Mouse (Mus musculus) G1E (cell line): Measurements from ENCODE around the gene Armc9. TPM values are rescaled to one million over a fixed set of nuclear protein-coding genes. Genes with fewer than 3 reads are reported as not detected.

Experiments used
- ATAC-seq: 2 replicates; pipeline ENCODE4 v1.8.0; 2016; ENCODE audit warnings: mild to moderate bottlenecking; ENCODE audit not compliant: insufficient number of reproducible peaks, poor library complexity, low FRiP score, severe bottlenecking; ENCODE audit errors: extremely low read depth
- DNase-seq: peaks from one replicate; pipeline ENCODE4 v3.0.0; 2012; ENCODE audit warnings: low spot score
- H3K27me3 ChIP-seq: 2 replicates; pipeline ENCODE4 v1.6.1; 2012; ENCODE audit warnings: mild to moderate bottlenecking, low read length, inconsistent platforms; ENCODE audit not compliant: insufficient read depth
- H3K36me3 ChIP-seq: replicated peaks from 2 replicates; pipeline ENCODE3; 2012; ENCODE audit warnings: mild to moderate bottlenecking, inconsistent platforms
- H3K4me1 ChIP-seq: 2 replicates; pipeline ENCODE4 v1.6.1; 2012; ENCODE audit warnings: low read depth, low read length, inconsistent platforms, mixed read lengths; ENCODE audit not compliant: insufficient read depth
- H3K4me3 ChIP-seq: 2 replicates; pipeline ENCODE4 v1.5.1; 2012; ENCODE audit warnings: low read depth, mild to moderate bottlenecking, inconsistent platforms, low read length, moderate library complexity, mixed read lengths
- H3K9me3 ChIP-seq: replicated peaks from 2 replicates; pipeline ENCODE4 v1.6.1; 2012; ENCODE audit warnings: inconsistent platforms
- CTCF ChIP-seq: IDR thresholded peaks from 2 replicates; pipeline ENCODE4 v1.5.1; 2012; ENCODE audit warnings: low read depth, low read length, inconsistent platforms, mixed read lengths
- GATA1 ChIP-seq: IDR thresholded peaks from 2 replicates; pipeline ENCODE4 v1.6.1; 2012; ENCODE audit warnings: borderline replicate concordance, low read length, inconsistent platforms, mixed read lengths
- GATA2 ChIP-seq: IDR thresholded peaks from 2 replicates; pipeline ENCODE4 v1.6.1; 2012; ENCODE audit warnings: low read depth, low read length, inconsistent platforms, borderline replicate concordance
- POLR2AphosphoS5 ChIP-seq: IDR thresholded peaks from 2 replicates; pipeline ENCODE4 v1.6.1; 2012; ENCODE audit warnings: low read depth, low read length, inconsistent platforms; ENCODE audit not compliant: insufficient replicate concordance
- TAL1 ChIP-seq: conservative IDR thresholded peaks from 2 replicates; pipeline ENCODE4 v1.6.1; 2012; ENCODE audit warnings: low read depth, low read length, inconsistent platforms, mixed read lengths
- polyA plus RNA-seq: library from polyadenylated mRNA; stranded (reverse); fragments of >175 nt; gene quantifications from 2 replicates; pipeline ENCODE4 v1.2.3, GENCODE M21; 2012
- total RNA-seq, 2 experiments: library from RNA; stranded (forward) in 1 of 2; stranded (reverse) in 1 of 2; fragments of 200-1000 nt in 1 of 2; fragments of >200 nt in 1 of 2; fragmentation: Nextera tagmentation in 1 of 2; gene quantifications; 2 replicates each; pipeline ENCODE4 v1.2.3; 2014 to 2017

Armc9 gene
- total and polyA plus RNA-seq, 3 experiments: 4.8 to 15.0 (median 12.3) TPM

- no peak overlapping the region for H3K4me3 ChIP-seq
Measured at GRCm38 (mm10) chr1:86307871-86308641, 153.5 kb downstream of the Armc9 start.

GRCm38 (mm10) chr1:86309270-86309833 lies 154.8 kb downstream of the Armc9 start:
- no peak for DNase-seq
- H3K36me3 ChIP-seq: no peaks in the 10 kb centered on the region
- H3K27me3 ChIP-seq: peaks cover 53% of the 10 kb centered on the region
- H3K9me3 ChIP-seq: no peaks in the 10 kb centered on the region
- TF ChIP-seq TAL1 (no peak), CTCF (no peak), GATA1 (no peak), POLR2AphosphoS5 (no peak), GATA2 (no peak)
- H3K4me3 ChIP-seq: no peak overlapping the region
- H3K4me1 ChIP-seq: 0 out of 2 replicates have a peak, but pooled peaks cover 3% of the 10 kb centered on the region
- ATAC-seq: no peak

More at GRCm38 (mm10) chr1:86307871-86308641, 153.5 kb downstream of the Armc9 start:
- no peak for ATAC-seq
- peaks cover 12% of the 10 kb centered on the region for H3K4me1 ChIP-seq
- DNase-seq: no peak
- H3K36me3 ChIP-seq: no peaks in the 10 kb centered on the region
- TF ChIP-seq CTCF: no peak
- no peak for TF ChIP-seq GATA1
- TF ChIP-seq POLR2AphosphoS5: no peak
- TF ChIP-seq GATA2: no peak
- no peak for TF ChIP-seq TAL1
- H3K27me3 ChIP-seq: peaks cover 61% of the 10 kb centered on the region
- no peaks in the 10 kb centered on the region for H3K9me3 ChIP-seq

- Histone ChIP-seq H3K4me1 (0 out of 2 replicates have a peak, but pooled peaks cover 3% of the 10 kb centered on the region), H3K4me3 (no peak overlapping the region), H3K27me3 (peaks cover 42% of the 10 kb centered on the region), H3K9me3 (no peaks in the 10 kb centered on the region), H3K36me3 (no peaks in the 10 kb centered on the region)
- no peak for DNase-seq
- no peak for TF ChIP-seq POLR2AphosphoS5
- TF ChIP-seq TAL1: no peak
- TF ChIP-seq CTCF: no peak
- no peak for TF ChIP-seq GATA1
- TF ChIP-seq GATA2: no peak
- no peak for ATAC-seq
Measured at GRCm38 (mm10) chr1:86310536-86311310, 156.1 kb downstream of the Armc9 start.

- Histone ChIP-seq H3K9me3 (no peaks in the 10 kb centered on the region), H3K4me1 (0 out of 2 replicates have a peak, but pooled peaks cover 3% of the 10 kb centered on the region), H3K4me3 (no peak overlapping the region), H3K36me3 (no peaks in the 10 kb centered on the region), H3K27me3 (peaks cover 34% of the 10 kb centered on the region)
- DNase-seq: no peak
- TF ChIP-seq TAL1: no peak
- no peak for TF ChIP-seq GATA1
- ATAC-seq: no peak
Measured at GRCm38 (mm10) chr1:86311467-86312005, 157.0 kb downstream of the Armc9 start.

- Histone ChIP-seq H3K4me1 (0 out of 2 replicates have a peak, but pooled peaks cover 3% of the 10 kb centered on the region), H3K36me3 (no peaks in the 10 kb centered on the region), H3K27me3 (peaks cover 31% of the 10 kb centered on the region), H3K4me3 (no peak overlapping the region), H3K9me3 (no peaks in the 10 kb centered on the region)
- ATAC-seq (no peak), DNase-seq (no peak)
- TF ChIP-seq GATA2 (no peak), POLR2AphosphoS5 (no peak), GATA1 (no peak), TAL1 (no peak), CTCF (no peak)
Measured at GRCm38 (mm10) chr1:86312269-86312668, 157.7 kb downstream of the Armc9 start.
